Mouse (Mus musculus) CD4-positive helper T cell, adult 2 months (primary cell): ENCODE data around the gene Foxo1.

ENCODE experiments used
- DNase-seq: peaks from one replicate; pipeline ENCODE4 v3.0.0-alpha.2; 2012; ENCODE audit warnings: low read depth, missing footprints, low spot score

The Foxo1 gene

DNA sequence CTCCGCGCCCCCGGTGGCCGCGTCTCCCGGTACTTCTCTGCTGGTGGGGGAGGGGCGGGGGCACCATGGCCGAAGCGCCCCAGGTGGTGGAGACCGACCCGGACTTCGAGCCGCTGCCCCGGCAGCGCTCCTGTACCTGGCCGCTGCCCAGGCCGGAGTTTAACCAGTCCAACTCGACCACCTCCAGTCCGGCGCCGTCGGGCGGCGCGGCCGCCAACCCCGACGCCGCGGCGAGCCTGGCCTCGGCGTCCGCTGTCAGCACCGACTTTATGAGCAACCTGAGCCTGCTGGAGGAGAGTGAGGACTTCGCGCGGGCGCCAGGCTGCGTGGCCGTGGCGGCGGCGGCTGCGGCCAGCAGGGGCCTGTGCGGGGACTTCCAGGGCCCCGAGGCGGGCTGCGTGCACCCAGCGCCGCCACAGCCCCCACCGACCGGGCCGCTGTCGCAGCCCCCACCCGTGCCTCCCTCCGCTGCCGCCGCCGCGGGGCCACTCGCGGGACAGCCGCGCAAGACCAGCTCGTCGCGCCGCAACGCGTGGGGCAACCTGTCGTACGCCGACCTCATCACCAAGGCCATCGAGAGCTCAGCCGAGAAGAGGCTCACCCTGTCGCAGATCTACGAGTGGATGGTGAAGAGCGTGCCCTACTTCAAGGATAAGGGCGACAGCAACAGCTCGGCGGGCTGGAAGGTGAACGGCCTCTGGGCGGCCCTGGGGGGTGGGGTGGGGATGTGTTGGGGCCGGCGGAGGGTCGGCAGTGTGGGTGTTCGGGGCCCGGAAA, 789 bp downstream of the Foxo1 start:
- DNase-seq: no peak

- peak; percentile 68 for DNase-seq
Observed at GRCm38 (mm10) chr3:52269514-52270351, 1.6 kb downstream of the Foxo1 start.

GRCm38 (mm10) chr3:52270511-52270910, 2.4 kb downstream of the Foxo1 start:
- DNase-seq: peak; percentile 62

- DNase-seq: no peak
Observed at GRCm38 (mm10) chr3:52271376-52271775, 3.2 kb downstream of the Foxo1 start.

- peak; percentile 54 for DNase-seq
Observed at GRCm38 (mm10) chr3:52272376-52272865, 4.3 kb downstream of the Foxo1 start.

DNA sequence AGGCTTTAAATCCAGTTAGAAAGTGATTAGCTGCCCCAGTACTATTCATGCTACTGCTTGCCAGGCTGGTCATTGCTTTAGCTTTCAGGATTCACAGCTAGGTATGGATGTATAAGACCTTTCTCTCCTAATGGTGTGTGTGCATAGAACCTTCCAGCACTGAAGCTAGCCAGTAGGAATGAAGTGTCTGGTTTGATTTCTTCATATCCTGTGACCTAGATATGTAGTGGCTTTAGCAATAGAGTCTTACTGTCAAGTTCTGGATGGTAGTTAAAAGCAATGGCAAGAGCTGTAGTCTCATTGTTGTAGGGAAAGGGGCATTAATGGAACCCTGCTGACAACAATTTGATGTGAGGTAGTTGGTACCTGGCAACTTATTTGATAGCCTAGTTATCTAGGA, 6.3 kb downstream of the Foxo1 start:
- no peak for DNase-seq

GRCm38 (mm10) chr3:52275037-52275555, 7.0 kb downstream of the Foxo1 start:
- no peak for DNase-seq

DNA sequence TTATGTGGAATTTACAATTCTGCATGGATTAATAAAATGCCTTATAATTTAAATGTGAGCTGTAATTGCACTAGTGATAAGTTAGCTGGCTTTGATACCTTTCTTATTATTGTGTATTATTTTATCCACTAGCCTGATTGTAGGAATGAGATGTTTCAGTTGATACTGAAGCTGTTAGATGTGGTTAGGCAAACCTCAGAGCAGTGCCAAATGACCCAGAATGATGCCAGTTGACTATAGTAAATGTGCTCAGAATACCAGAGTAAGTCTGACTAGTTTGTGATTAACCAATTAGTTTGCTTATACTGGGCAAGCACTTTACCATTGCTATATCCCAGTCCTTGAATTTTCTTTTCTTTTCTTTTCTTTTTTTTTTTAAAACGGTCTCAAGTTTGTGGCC, 12.5 kb downstream of the Foxo1 start:
- no peak for DNase-seq

- DNase-seq: no peak
Observed at GRCm38 (mm10) chr3:52281882-52282281, 13.7 kb downstream of the Foxo1 start.

- DNase-seq: no peak
Observed at GRCm38 (mm10) chr3:52282369-52282768, 14.2 kb downstream of the Foxo1 start.

DNA sequence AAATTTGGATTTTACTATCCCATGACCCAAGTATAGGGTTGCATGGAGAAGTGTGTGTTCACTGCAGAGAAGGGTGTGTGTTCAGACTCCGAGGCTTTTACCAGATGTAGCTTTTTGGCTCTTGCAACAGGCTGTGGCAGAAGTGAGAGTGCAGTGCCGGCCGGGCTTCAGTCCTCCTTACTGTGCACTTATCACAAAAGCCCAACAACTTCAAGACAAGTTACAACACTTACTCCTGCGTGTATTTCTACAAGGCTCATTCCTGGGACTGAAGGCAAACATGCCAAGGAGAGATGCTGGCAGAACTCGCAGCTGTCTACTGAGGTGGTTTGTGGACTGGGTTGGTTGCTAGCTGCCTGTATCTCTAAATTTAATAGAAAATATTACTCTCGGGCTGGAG, 15.4 kb downstream of the Foxo1 start:
- DNase-seq: no peak

DNA sequence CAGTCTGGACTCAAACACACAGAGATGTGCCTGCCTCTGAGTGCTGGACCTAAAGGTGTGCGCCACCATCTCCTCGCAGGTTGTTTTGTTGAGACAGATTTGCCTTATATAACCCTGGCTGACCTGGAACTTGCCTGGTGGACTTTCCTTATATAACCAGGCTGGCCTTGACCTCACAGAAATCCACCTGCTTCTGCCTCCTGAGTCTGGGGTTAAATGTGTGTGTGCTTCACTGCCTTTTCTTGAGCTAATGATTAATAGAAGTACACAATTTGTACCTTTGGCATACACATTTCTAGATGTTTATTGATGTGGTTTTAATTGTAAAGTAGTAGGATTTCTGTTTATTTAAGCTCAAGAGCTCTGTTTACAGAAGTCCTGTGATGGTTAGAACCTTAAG, 22.7 kb downstream of the Foxo1 start:
- no peak for DNase-seq

- DNase-seq: no peak
Observed at GRCm38 (mm10) chr3:52292498-52292897, 24.4 kb downstream of the Foxo1 start.

DNA sequence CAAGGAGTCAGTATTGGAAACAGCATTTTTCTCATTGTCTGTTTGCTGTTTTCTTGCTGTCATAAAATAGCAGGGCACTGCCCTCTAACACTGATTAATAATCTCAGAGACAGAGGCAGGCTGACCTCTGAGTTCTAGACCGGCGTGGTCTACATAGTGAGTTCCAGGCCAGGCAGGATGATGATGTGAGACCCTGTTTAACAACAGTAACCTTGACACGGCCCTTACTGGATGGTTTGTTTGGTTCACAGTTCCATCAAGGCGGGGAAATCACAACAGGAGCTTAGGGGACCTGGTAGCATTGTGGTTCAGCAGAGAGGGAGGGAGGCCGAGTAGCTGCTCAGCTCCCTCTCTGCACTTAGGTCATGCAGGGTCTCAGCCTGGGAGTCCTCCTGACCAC, 25.8 kb downstream of the Foxo1 start:
- no peak for DNase-seq

DNA sequence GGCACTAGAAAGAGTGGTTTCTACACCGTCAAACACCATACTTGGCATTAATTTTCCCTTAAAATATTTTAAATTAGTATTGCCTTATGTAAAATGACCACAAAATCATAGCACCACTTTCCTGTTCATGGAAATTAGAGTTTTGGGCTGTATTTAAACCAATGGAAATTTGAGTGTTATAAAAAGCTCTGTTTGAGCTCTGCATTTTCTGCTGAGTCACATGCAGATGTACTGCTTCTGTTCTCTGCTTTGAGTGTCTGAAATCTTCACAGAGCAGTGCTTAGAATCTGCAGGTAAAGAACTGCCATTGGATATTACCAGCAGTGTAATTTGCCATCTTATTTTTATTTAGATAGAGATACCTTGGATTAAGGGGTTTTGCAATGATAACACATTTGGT, 27.6 kb downstream of the Foxo1 start:
- no peak for DNase-seq

GRCm38 (mm10) chr3:52296224-52296760, 28.2 kb downstream of the Foxo1 start:
- DNase-seq: no peak

DNA sequence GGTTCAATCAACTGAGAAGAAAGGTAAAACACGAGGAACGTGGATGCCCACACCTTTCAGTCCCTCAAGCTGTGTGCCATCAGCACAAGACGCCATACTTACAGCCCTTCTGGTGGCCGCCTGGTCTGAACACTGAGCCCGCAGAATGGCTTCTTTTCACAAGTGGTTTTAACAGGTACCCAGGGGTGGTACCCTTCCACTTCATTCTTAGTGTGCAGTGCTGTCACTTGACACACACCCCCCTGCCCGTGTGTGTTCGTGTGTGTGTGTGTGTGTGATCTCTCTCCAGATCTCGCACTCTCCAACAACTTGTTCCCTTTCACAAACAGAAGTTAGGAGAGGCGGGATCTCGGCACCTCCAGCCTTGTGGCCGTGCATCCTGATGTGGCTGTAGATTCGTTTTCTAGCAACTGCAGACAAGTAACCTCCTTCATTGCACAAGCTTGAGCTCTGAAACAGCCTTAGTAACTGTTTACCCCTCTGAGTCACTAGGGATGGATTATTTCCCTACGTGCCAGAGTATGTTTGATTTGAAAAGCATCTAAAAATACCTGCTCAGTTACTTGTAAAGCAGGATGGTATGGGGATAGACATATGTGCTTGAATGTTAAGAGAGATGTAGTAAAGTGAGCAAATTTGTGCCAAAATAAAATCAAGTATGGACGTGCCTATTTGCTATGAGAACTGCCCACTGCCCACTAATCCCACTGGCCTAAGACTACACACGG, 29.3 kb downstream of the Foxo1 start:
- no peak for DNase-seq

DNA sequence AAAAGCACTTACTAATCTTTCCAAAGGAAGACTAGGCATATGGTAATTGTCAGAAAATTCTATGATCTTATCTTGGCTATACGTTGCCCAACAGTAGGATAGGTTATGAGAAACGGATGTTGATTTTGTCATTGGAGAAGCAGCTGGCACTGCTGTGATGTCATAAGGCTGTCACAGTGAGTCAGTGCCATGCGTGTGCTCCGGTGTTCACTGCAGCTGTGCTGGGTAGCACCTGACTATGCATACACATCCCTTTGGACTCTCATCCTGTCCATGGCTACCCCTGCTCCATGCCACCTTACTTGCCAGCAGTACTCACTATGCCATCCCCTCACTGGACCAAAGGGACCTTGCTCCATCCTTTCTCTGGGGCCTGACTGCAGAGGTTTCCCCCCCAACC, 30.5 kb downstream of the Foxo1 start:
- DNase-seq: peak; percentile 55

- DNase-seq: peak; percentile 48
Observed at GRCm38 (mm10) chr3:52299376-52299775, 31.2 kb downstream of the Foxo1 start.

DNA sequence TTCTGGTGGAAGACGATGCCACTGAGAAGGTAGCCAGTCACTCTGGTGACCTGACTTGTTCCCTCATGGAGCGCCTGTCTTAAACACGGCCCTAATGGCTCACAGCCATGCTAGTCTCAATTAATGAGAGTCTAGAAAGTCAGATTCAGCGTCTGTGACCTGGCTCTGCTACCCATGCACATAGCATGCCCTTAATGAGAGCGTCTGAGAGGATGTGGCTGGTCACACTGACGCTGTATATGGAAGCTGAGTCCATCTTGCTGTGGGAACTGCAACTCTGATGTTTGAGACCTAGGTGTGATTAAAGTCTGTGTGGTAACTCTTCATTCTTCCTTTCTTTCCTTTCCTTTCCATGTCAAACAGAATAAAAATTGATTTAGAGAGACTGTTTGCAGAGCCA, 32.4 kb downstream of the Foxo1 start:
- DNase-seq: no peak

GRCm38 (mm10) chr3:52303301-52303700, 35.2 kb downstream of the Foxo1 start:
- no peak for DNase-seq
